Mouse (Mus musculus) erythroid progenitor cell, adult 5-6 weeks (primary cell): Measurements from ENCODE around the gene Ascl3. TPM values are rescaled to one million over a fixed set of nuclear protein-coding genes. Genes with fewer than 3 reads are reported as not detected.

ENCODE experiments used
- ATAC-seq: replicated peaks from 2 replicates; pipeline ENCODE4 v1.8.0; 2016; ENCODE audit warnings: moderate number of reproducible peaks, mild to moderate bottlenecking, moderate TSS enrichment, inconsistent platforms; ENCODE audit not compliant: poor library complexity, low FRiP score, severe bottlenecking
- total RNA-seq, 2 experiments: library from RNA; stranded (forward) in 1 of 2; stranded (reverse) in 1 of 2; fragments of 150-400 nt in 1 of 2; fragments of 186-747, 209-891 nt in 1 of 2; gene quantifications; 2 replicates each; pipeline versions ENCODE4 v1.2.3 to v1.2.4; 2015 to 2017; ENCODE audit warnings: low replicate concordance in 2 of 2

The Ascl3 gene
- total RNA-seq, 2 experiments from 2014 or later, result not detected

- no peak for ATAC-seq
Observed at GRCm38 (mm10) chr7:109713434-109713982, 18.0 kb downstream of the Ascl3 start.

- ATAC-seq, result no peak
Observed at GRCm38 (mm10) chr7:109712198-109712597, 19.3 kb downstream of the Ascl3 start.

- no peak for ATAC-seq
Observed at GRCm38 (mm10) chr7:109710069-109710468, 21.5 kb downstream of the Ascl3 start.

- no peak for ATAC-seq
Observed at GRCm38 (mm10) chr7:109708961-109709382, 22.6 kb downstream of the Ascl3 start.

- ATAC-seq, result 0 out of 2 replicates have a peak, but pooled peaks have one; percentile 52
Observed at GRCm38 (mm10) chr7:109707023-109707785, 24.3 kb downstream of the Ascl3 start.

GRCm38 (mm10) chr7:109704461-109704860, 27.1 kb downstream of the Ascl3 start:
- no peak for ATAC-seq

- peak; percentile 51 for ATAC-seq
Observed at GRCm38 (mm10) chr7:109704016-109704377, 27.5 kb downstream of the Ascl3 start.

- peak; percentile 92 for ATAC-seq
Observed at GRCm38 (mm10) chr7:109703190-109704015, 28.1 kb downstream of the Ascl3 start, which contains the start of the genes St5 and Akip1. TSS of gene St5 (minus strand) at chr7:109703605. TSS of gene Akip1 (plus strand) at chr7:109703690.

GRCm38 (mm10) chr7:109702721-109703120, 28.8 kb downstream of the Ascl3 start:
- no peak for ATAC-seq

GRCm38 (mm10) chr7:109700213-109700612, 31.3 kb downstream of the Ascl3 start:
- ATAC-seq, result no peak

- no peak for ATAC-seq
Observed at GRCm38 (mm10) chr7:109695339-109695726, 36.2 kb downstream of the Ascl3 start.

GRCm38 (mm10) chr7:109694576-109695338, 36.8 kb downstream of the Ascl3 start:
- ATAC-seq, result no peak

- no peak for ATAC-seq
Observed at GRCm38 (mm10) chr7:109690961-109691360, 40.6 kb downstream of the Ascl3 start.

GRCm38 (mm10) chr7:109690101-109690500, 41.4 kb downstream of the Ascl3 start:
- no peak for ATAC-seq

- no peak for ATAC-seq
Observed at GRCm38 (mm10) chr7:109686585-109687128, 44.9 kb downstream of the Ascl3 start.

- no peak for ATAC-seq
Observed at GRCm38 (mm10) chr7:109680879-109681278, 50.6 kb downstream of the Ascl3 start.

- ATAC-seq, result no peak
Observed at GRCm38 (mm10) chr7:109680284-109680683, 51.2 kb downstream of the Ascl3 start.
